Mouse (Mus musculus) liver, embryonic 14.5 days (tissue): ENCODE data around the gene Rpl18. TPM values are rescaled to one million over a fixed set of nuclear protein-coding genes. Genes with fewer than 3 reads are reported as not detected.

Experiments used
- ATAC-seq: fragments of 200-750 bp; cut with Nextera tagmentation; 2 replicates; pipeline ENCODE4 v1.8.0; 2017; ENCODE audit warnings: moderate number of reproducible peaks, mild to moderate bottlenecking, moderate library complexity; ENCODE audit not compliant: insufficient read depth
- DNase-seq, 3 experiments: peaks; one replicate each; pipeline ENCODE4 v3.0.0-alpha.2; 2012 to 2013; ENCODE audit warnings: low read depth in 3 of 3, low spot score in 3 of 3
- H3K27ac ChIP-seq: fragments of 300-500 bp; sonication (generic); 2 replicates; pipeline ENCODE4 v1.5.1; 2014; ENCODE audit warnings: moderate library complexity, mild to moderate bottlenecking, control low read depth, inconsistent platforms
- H3K27me3 ChIP-seq: fragments of 300-500 bp; sonication (generic); 2 replicates; pipeline ENCODE4 v1.6.1; 2014; ENCODE audit warnings: mild to moderate bottlenecking, low read length, moderate library complexity; ENCODE audit not compliant: control insufficient read depth, insufficient read depth
- H3K36me3 ChIP-seq: fragments of 300-500 bp; sonication (generic); replicated peaks from 2 replicates; pipeline ENCODE4 v1.6.1; 2014; ENCODE audit warnings: low read depth; ENCODE audit not compliant: control insufficient read depth, insufficient read depth
- H3K4me1 ChIP-seq, 2 experiments: fragments of 200-500 bp in 1 of 2; fragments of 300-500 bp in 1 of 2; sonication (generic) in 1 of 2; replicated peaks; 2 replicates each; pipeline ENCODE4 v1.6.1; 2012 to 2014; ENCODE audit warnings: antibody characterized with exemption in 1 of 2, inconsistent platforms in 1 of 2, low read length in 1 of 2; ENCODE audit not compliant: control insufficient read depth in 2 of 2, insufficient read depth in 2 of 2
- H3K4me2 ChIP-seq: fragments of 300-500 bp; sonication (generic); 2 replicates; pipeline ENCODE4 v1.6.1; 2014; ENCODE audit warnings: low read depth, mild to moderate bottlenecking, control low read depth, moderate library complexity
- H3K4me3 ChIP-seq, 2 experiments: fragments of 200-500 bp in 1 of 2; fragments of 300-500 bp in 1 of 2; sonication (generic) in 1 of 2; 2 replicates each; pipeline ENCODE4 v1.5.1; 2012 to 2014; ENCODE audit warnings: low read depth in 2 of 2, low read length in 2 of 2, mild to moderate bottlenecking in 2 of 2, control low read depth in 1 of 2, inconsistent platforms in 1 of 2, moderate library complexity in 1 of 2; ENCODE audit not compliant: insufficient read depth in 1 of 2
- H3K9ac ChIP-seq: fragments of 300-500 bp; sonication (generic); replicated peaks from 2 replicates; pipeline ENCODE4 v1.6.1; 2014; ENCODE audit warnings: mild to moderate bottlenecking, control low read depth, moderate library complexity
- H3K9me3 ChIP-seq: fragments of 300-500 bp; sonication (generic); 2 replicates; pipeline ENCODE4 v1.6.1; 2016; ENCODE audit warnings: low read length, mixed read lengths; ENCODE audit not compliant: control insufficient read depth
- CTCF ChIP-seq: IDR thresholded peaks from 2 replicates; pipeline ENCODE4 v1.5.1; 2016; ENCODE audit warnings: antibody characterized with exemption, low read depth, control low read depth
- EP300 ChIP-seq: IDR thresholded peaks from 2 replicates; pipeline ENCODE4 v1.6.1; 2016; ENCODE audit warnings: antibody characterized with exemption, low read depth
- WGBS: fragments of 180-500 bp; shearing (Covaris S2); extraction: QIAGEN DNeasy Blood & Tissue Kit; methylation state at CpG from one replicate; pipeline ENCODE4 v1.1.7; 2014; ENCODE audit not compliant: insufficient replicate concordance; 5-methylcytosine and 5-hydroxymethylcytosine counted together
- polyA plus RNA-seq, 2 experiments: library from polyadenylated mRNA; depleted of rRNA in 1 of 2; stranded (reverse) in 1 of 2; unstranded in 1 of 2; fragments of >200 nt; fragmentation: Nextera tagmentation in 1 of 2; extraction: Ambion mirVana in 1 of 2; gene quantifications; 2 replicates each; pipeline versions ENCODE4 v1.2.1 to v1.2.3; 2012 to 2014

Rpl18 gene
- polyA plus RNA-seq, 2 experiments: 499 to 846 TPM

- Histone ChIP-seq H3K36me3 (peaks cover 14% of the 10 kb centered on the region), H3K4me3 (peak overlapping the region in 1 of 2 experiments; percentile 90; a peak in 1 of 4 replicates), H3K27ac (no peak overlapping the region)
These were observed 1.3 kb upstream of the Rpl18 start for GRCm38 (mm10) chr7:45713881-45714520.

GRCm38 (mm10) chr7:45714630-45715089 lies 597 bp upstream of the Rpl18 start:
- Histone ChIP-seq H3K4me1 (peaks cover 21 to 23% of the 10 kb centered on the region in 2 experiments), H3K4me3 (peak overlapping the region; percentile 66 to 90), H3K9me3 (no peaks in the 10 kb centered on the region), H3K27me3 (no peaks in the 10 kb centered on the region), H3K27ac (peak overlapping the region; percentile 5), H3K9ac (peak overlapping the region; percentile 56; the same call in 1 of the 2 replicates), H3K36me3 (peaks cover 21% of the 10 kb centered on the region), H3K4me2 (peak overlapping the region; percentile 81)
- ATAC-seq (peak; percentile 57), DNase-seq (peak in 2 of 3 experiments; percentile 52 to 66)
- TF ChIP-seq EP300 (no peak), CTCF (no peak)
- WGBS: 11% methylated on average over 14 of the region's 14 CpGs

More at GRCm38 (mm10) chr7:45713881-45714520, 1.3 kb upstream of the Rpl18 start:
- Histone ChIP-seq H3K4me1 (peaks cover 18 to 21% of the 10 kb centered on the region in 2 experiments), H3K27me3 (no peaks in the 10 kb centered on the region), H3K9ac (no peak overlapping the region; the same call in 1 of the 2 replicates), H3K4me2 (peak overlapping the region; percentile 81), H3K9me3 (no peaks in the 10 kb centered on the region)
- TF ChIP-seq EP300: no peak
- TF ChIP-seq CTCF: no peak
- no peak for ATAC-seq
- DNase-seq: no peak
- WGBS: 77% methylated on average over 6 of the region's 6 CpGs

GRCm38 (mm10) chr7:45715741-45716459 lies 643 bp downstream of the Rpl18 start:
- 40% methylated on average over 19 of the region's 19 CpGs for WGBS
- ATAC-seq (no peak), DNase-seq (no peak)
- peaks cover 21 to 26% of the 10 kb centered on the region in 2 experiments for H3K4me1 ChIP-seq
- peak overlapping the region; percentile 35 to 90 for H3K4me3 ChIP-seq
- peak overlapping the region; percentile 73 for H3K27ac ChIP-seq
- peaks cover 27% of the 10 kb centered on the region for H3K36me3 ChIP-seq
- no peaks in the 10 kb centered on the region for H3K9me3 ChIP-seq
- H3K9ac ChIP-seq: peak overlapping the region; percentile 99
- H3K27me3 ChIP-seq: no peaks in the 10 kb centered on the region
- H3K4me2 ChIP-seq: peak overlapping the region; percentile 81
- TF ChIP-seq CTCF (no peak), EP300 (no peak)

DNA sequence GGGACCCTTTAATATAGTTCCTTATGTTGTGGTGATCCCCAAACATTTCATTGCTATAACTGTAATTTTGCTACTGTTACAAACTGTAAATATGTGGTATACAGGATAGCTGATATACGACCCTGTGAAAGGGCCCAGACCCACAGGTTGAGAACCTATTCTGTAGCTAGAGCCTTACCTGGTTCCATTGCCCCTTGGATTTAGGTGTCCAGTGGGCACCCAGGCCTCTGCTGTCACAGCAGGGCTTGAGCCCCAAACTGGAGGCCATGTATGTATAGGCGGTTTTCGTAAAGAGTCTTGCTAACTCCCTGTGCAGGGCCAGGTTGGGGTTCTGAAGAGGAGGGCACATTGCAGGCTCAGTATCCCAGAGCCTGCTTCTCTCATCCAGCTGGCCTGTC lies 1.2 kb downstream of the Rpl18 start:
- Histone ChIP-seq H3K4me1 (peaks cover 21 to 26% of the 10 kb centered on the region in 2 experiments), H3K27me3 (no peaks in the 10 kb centered on the region), H3K9ac (peak overlapping the region; percentile 99), H3K4me3 (peak overlapping the region; percentile 90), H3K36me3 (peaks cover 30% of the 10 kb centered on the region), H3K9me3 (no peaks in the 10 kb centered on the region), H3K4me2 (peak overlapping the region; percentile 81), H3K27ac (peak overlapping the region; percentile 73; the same call in 1 of the 2 replicates)
- no peak for ATAC-seq
- 59% methylated on average over 3 of the region's 3 CpGs for WGBS
- DNase-seq: no peak
- TF ChIP-seq CTCF: no peak
- no peak for TF ChIP-seq EP300
